Mouse (Mus musculus) neural tube, embryonic 11.5 days (tissue): ENCODE results near the gene Magohb. TPM values are rescaled to one million over a fixed set of nuclear protein-coding genes. Genes with fewer than 3 reads are reported as not detected.

ENCODE experiments used
- ATAC-seq: fragments of 200-750 bp; cut with Nextera tagmentation; 2 replicates; pipeline ENCODE4 v1.8.0; 2017; ENCODE audit warnings: moderate number of reproducible peaks, mild to moderate bottlenecking, moderate TSS enrichment, moderate library complexity; ENCODE audit not compliant: insufficient read depth, low FRiP score, low TSS enrichment
- DNase-seq: peaks from one replicate; pipeline ENCODE4 v3.0.0-alpha.2; 2015; ENCODE audit warnings: low spot score
- H3K27ac ChIP-seq: fragments of 300-500 bp; sonication (generic); 2 replicates; pipeline ENCODE4 v1.5.1; 2014; ENCODE audit warnings: low read depth, mild to moderate bottlenecking, low read length
- H3K27me3 ChIP-seq: fragments of 300-500 bp; sonication (generic); 2 replicates; pipeline ENCODE4 v1.6.1; 2014; ENCODE audit warnings: mild to moderate bottlenecking, low read length, mixed read lengths; ENCODE audit not compliant: control insufficient read depth, insufficient read depth
- H3K36me3 ChIP-seq: fragments of 300-500 bp; sonication (generic); 2 replicates; pipeline ENCODE4 v1.6.1; 2014; ENCODE audit warnings: mild to moderate bottlenecking, low read length, moderate library complexity, mixed read lengths; ENCODE audit not compliant: control insufficient read depth, insufficient read depth
- H3K4me1 ChIP-seq: fragments of 300-500 bp; sonication (generic); 2 replicates; pipeline ENCODE4 v1.6.1; 2014; ENCODE audit warnings: low read length, mixed read lengths; ENCODE audit not compliant: control insufficient read depth, insufficient read depth
- H3K4me2 ChIP-seq: fragments of 300-500 bp; sonication (generic); 2 replicates; pipeline ENCODE4 v1.6.1; 2014; ENCODE audit warnings: low read depth, mild to moderate bottlenecking, moderate library complexity
- H3K4me3 ChIP-seq: fragments of 300-500 bp; sonication (generic); 2 replicates; pipeline ENCODE4 v1.5.1; 2014; ENCODE audit warnings: low read depth, low read length
- H3K9ac ChIP-seq: fragments of 300-500 bp; sonication (generic); 2 replicates; pipeline ENCODE4 v1.6.1; 2014; ENCODE audit warnings: mild to moderate bottlenecking, low read length
- H3K9me3 ChIP-seq: fragments of 300-500 bp; sonication (generic); 2 replicates; pipeline ENCODE4 v1.6.1; 2016; ENCODE audit warnings: low read length; ENCODE audit not compliant: control insufficient read depth
- WGBS: fragments of 180-500 bp; shearing (Covaris S2); extraction: QIAGEN DNeasy Blood & Tissue Kit; methylation state at CpG from one replicate; pipeline ENCODE4 v1.1.7; 2014; 5-methylcytosine and 5-hydroxymethylcytosine counted together
- polyA plus RNA-seq: library from polyadenylated mRNA; unstranded; fragments of >200 nt; fragmentation: Nextera tagmentation; extraction: Ambion mirVana; gene quantifications from 2 replicates; pipeline ENCODE4 v1.2.1, GENCODE M21; 2014

The Magohb gene
- polyA plus RNA-seq, 1 experiment from 2014 or later, result 51.0 TPM

- Histone ChIP-seq H3K4me2 (no peak overlapping the region), H3K9me3 (no peaks in the 10 kb centered on the region), H3K36me3 (no peaks in the 10 kb centered on the region), H3K4me3 (no peak overlapping the region), H3K9ac (no peak overlapping the region), H3K27ac (no peak overlapping the region), H3K27me3 (no peaks in the 10 kb centered on the region), H3K4me1 (no peaks in the 10 kb centered on the region)
- ATAC-seq (no peak), DNase-seq (no peak)
- WGBS, result 55% methylated on average over 1 of the region's 1 CpGs
Measured at GRCm38 (mm10) chr6:131270312-131270711, 22.7 kb downstream of the Magohb start.

- ATAC-seq (no peak), DNase-seq (no peak)
- Histone ChIP-seq H3K9me3 (no peaks in the 10 kb centered on the region), H3K4me2 (no peak overlapping the region), H3K9ac (no peak overlapping the region), H3K4me3 (no peak overlapping the region), H3K27me3 (no peaks in the 10 kb centered on the region), H3K27ac (no peak overlapping the region), H3K36me3 (no peaks in the 10 kb centered on the region), H3K4me1 (no peaks in the 10 kb centered on the region)
- 93% methylated on average over 2 of the region's 2 CpGs for WGBS
Measured at GRCm38 (mm10) chr6:131269599-131269998, 23.4 kb downstream of the Magohb start.

- no peaks in the 10 kb centered on the region for H3K27me3 ChIP-seq
- no peaks in the 10 kb centered on the region for H3K4me1 ChIP-seq
- WGBS, result 86% methylated on average over 5 of the region's 5 CpGs
- H3K27ac ChIP-seq, result no peak overlapping the region
- no peak for ATAC-seq
- no peak for DNase-seq
- no peak overlapping the region for H3K9ac ChIP-seq
- H3K4me2 ChIP-seq, result no peak overlapping the region
- H3K9me3 ChIP-seq, result no peaks in the 10 kb centered on the region
- H3K36me3 ChIP-seq, result no peaks in the 10 kb centered on the region
- H3K4me3 ChIP-seq, result no peak overlapping the region
Measured at GRCm38 (mm10) chr6:131264175-131264574, 28.9 kb downstream of the Magohb start.

GRCm38 (mm10) chr6:131262778-131263177 is 30.3 kb downstream of the Magohb start:
- Histone ChIP-seq H3K27ac (no peak overlapping the region), H3K9ac (no peak overlapping the region), H3K9me3 (no peaks in the 10 kb centered on the region), H3K4me2 (no peak overlapping the region), H3K36me3 (no peaks in the 10 kb centered on the region), H3K27me3 (no peaks in the 10 kb centered on the region), H3K4me1 (no peaks in the 10 kb centered on the region), H3K4me3 (no peak overlapping the region)
- DNase-seq (no peak), ATAC-seq (no peak)
- 65% methylated on average over 3 of the region's 3 CpGs for WGBS

- ATAC-seq (no peak), DNase-seq (no peak)
- Histone ChIP-seq H3K9ac (no peak overlapping the region), H3K4me3 (no peak overlapping the region), H3K4me1 (no peaks in the 10 kb centered on the region), H3K36me3 (no peaks in the 10 kb centered on the region), H3K4me2 (no peak overlapping the region), H3K27me3 (no peaks in the 10 kb centered on the region), H3K27ac (no peak overlapping the region), H3K9me3 (no peaks in the 10 kb centered on the region)
- WGBS, result 82% methylated on average over 3 of the region's 3 CpGs
Measured at GRCm38 (mm10) chr6:131262009-131262408, 31.0 kb downstream of the Magohb start.

GRCm38 (mm10) chr6:131247206-131247605 is 45.8 kb downstream of the Magohb start, which contains the start of gene Klra2:
Gene Klra2, minus strand, starts transcription at chr6:131247362.
- 80% methylated on average over 2 of the region's 2 CpGs for WGBS
- H3K4me2 ChIP-seq, result no peak within 1 kb of the TSS
- H3K36me3 ChIP-seq, result no peaks in the 10 kb centered on the region
- no peak within 1 kb of the TSS for H3K9ac ChIP-seq
- H3K4me3 ChIP-seq, result no peak within 1 kb of the TSS
- DNase-seq (no peak), ATAC-seq (no peak)
- no peaks in the 10 kb centered on the region for H3K4me1 ChIP-seq
- H3K9me3 ChIP-seq, result no peaks in the 10 kb centered on the region
- no peaks in the 10 kb centered on the region for H3K27me3 ChIP-seq
- H3K27ac ChIP-seq, result no peak within 1 kb of the TSS

- no peak overlapping the region for H3K4me3 ChIP-seq
- H3K4me1 ChIP-seq, result no peaks in the 10 kb centered on the region
- no peak overlapping the region for H3K9ac ChIP-seq
- no peak overlapping the region for H3K27ac ChIP-seq
- DNase-seq, result no peak
- no peaks in the 10 kb centered on the region for H3K36me3 ChIP-seq
- WGBS, result 87% methylated on average over 2 of the region's 2 CpGs
- ATAC-seq, result no peak
- H3K27me3 ChIP-seq, result no peaks in the 10 kb centered on the region
- no peak overlapping the region for H3K4me2 ChIP-seq
- H3K9me3 ChIP-seq, result no peaks in the 10 kb centered on the region
Measured at GRCm38 (mm10) chr6:131245081-131245480, 48.0 kb downstream of the Magohb start.

Other genes with a start within 250 kb of the Magohb start
- gene Klra2, start 45.9 kb downstream of the Magohb start, polyA plus RNA-seq, result not detected in 2 replicates
- 1.5 and 2.1 TPM in 2 replicates for gene Styk1, start 60.4 kb upstream of the Magohb start, polyA plus RNA-seq
- 57.0 and 62.7 TPM in 2 replicates for gene Ybx3, start 95.2 kb upstream of the Magohb start, polyA plus RNA-seq
- gene 5430401F13Rik, start 193.2 kb upstream of the Magohb start, polyA plus RNA-seq, result not detected in 2 replicates
- not detected in 2 replicates for gene Gm6619, start 193.2 kb upstream of the Magohb start, polyA plus RNA-seq